Mouse (Mus musculus): ENCODE measurements around the gene Cfap161.

GRCm38 (mm10) chr7:83780026-83780425, 14.7 kb downstream of the Cfap161 start:
- TF ChIP-seq CTCF (IDR thresholded peaks at IDR 0.05; ENCODE audit: borderline replicate concordance, control insufficient read depth, extremely low read depth, insufficient read depth, low read length, poor library complexity) (no peak), POLR2A (IDR thresholded peaks at IDR 0.05; ENCODE audit: control insufficient read depth, extremely low read depth, insufficient read depth, low read length, poor library complexity) (no peak)

Data from thymus, adult 2 months (tissue).